Mouse (Mus musculus): ENCODE measurements around the gene Hnf1b.

The Hnf1b gene

DNA sequence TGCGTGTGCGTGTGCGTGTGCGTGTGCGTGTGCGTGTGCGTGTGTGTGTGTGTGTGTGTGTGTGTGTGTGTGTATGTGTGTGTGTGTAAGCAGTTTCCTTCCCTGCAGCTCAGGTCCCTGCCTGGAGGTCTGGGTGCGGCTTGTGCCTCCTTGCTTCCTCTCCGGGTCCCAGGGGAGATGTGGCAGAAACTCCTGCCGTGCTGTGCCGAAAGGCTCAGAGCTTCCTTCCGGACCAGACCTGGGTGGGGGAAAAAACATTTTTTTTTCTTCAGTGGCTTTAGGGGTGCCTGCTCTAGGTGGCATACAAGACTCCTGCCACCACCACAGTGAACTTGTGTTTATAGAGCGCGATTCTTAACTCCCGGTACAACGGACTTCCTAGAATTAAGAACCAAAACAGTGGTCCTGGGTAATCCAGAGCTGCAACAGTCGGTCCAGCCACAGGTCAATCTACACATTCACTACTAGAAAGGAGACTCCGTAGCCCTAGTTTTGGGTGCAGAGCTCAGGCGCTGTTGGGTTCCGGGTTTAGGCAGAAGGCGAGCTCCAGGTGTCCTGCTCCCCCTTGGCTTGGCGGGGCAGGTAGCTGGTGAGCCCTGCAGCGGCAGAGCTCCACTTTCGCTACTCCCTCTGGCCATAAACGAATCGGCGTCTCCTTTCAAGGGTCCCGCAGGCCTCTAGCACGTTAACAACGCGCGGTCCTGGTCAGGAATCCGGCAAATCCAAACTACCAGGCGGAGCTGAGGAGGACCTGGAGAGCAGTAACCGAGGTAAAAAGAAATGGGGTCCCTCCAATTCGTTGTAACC is at the start of gene Hnf1b:
Gene Hnf1b, plus strand, starts transcription at position 535 of the 807 bp plus-strand sequence.
- DNase-seq: peak; percentile 10 to 17

DNA sequence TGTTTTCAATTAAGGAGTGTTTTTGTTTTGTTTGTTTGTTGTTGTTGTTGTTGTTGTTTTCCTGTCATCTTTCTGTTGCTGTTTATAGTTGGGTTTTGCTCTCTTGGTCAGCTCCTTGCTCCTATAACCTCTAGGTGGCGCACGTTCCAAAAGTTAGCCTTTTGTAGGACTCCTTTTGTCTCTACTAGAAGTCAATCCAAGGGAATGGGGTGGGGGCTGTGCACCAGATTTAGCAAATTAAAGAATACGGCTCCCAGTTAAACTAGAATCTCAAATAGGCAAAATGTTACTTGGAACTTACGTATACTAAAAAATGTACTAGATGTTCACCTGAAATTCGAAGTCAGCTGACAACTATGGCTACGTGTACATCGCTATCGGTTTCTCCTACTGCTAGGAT is 47.7 kb upstream of the Hnf1b start:
- DNase-seq: peak; percentile 52 to 66

DNA sequence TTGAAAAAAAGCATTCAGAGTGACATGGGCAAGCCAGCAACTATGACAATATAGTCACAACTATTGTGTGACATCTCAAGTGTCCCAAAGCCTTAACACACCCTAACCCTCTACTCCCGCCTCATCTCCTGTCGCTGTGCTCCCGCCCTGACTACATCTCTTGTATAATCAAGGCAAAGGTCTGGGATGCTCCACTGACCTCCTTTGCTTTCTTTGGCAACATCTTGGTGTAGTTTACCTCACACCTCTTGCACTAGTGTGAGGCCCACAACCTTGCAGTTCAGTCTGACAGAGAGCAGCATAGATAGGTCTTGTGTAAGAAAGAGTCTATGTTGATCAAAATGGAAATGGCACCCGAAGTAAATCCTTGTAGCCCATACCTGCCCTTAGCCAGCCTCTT is 47.3 kb upstream of the Hnf1b start:
- no peak for DNase-seq

DNA sequence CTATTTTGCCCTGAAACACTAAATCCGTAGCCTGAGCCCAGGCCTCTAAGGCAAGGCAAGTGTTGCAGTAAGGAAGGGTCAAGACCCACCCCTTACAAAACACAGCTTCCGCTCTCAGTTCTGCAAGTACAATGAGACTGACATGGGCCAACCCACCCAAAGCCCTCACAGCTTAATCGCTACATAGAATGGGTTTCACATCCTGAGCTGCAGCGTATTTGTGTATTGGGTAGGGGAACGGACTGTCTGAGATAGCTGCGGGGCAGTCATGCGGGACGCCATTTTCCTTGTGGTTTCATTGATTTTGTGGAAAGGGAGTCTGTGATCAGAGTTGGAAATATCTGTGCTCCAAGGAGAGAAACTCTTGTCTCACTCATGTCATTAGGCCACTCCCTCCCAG is 39.4 kb upstream of the Hnf1b start:
- no peak for DNase-seq

DNA sequence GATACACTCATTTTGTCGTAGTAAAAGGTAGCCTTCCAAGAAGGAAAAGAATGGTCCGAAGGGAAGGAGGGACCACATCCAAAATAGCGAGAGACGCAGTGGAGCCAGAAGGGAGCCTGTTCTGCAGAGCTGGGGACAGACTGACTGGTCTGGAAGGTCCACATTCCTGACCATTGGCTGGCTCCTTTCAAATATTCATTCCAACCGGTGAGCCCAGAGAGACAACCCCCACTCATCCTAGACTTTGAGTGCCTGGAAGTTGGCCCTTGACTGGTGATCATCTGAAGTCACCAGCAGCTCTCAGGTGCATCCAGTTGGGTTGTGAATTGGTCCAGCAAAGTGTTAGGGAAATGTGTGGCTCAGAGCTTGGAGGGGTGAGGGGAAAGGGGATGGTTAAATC is 34.7 kb upstream of the Hnf1b start:
- no peak for DNase-seq

DNA sequence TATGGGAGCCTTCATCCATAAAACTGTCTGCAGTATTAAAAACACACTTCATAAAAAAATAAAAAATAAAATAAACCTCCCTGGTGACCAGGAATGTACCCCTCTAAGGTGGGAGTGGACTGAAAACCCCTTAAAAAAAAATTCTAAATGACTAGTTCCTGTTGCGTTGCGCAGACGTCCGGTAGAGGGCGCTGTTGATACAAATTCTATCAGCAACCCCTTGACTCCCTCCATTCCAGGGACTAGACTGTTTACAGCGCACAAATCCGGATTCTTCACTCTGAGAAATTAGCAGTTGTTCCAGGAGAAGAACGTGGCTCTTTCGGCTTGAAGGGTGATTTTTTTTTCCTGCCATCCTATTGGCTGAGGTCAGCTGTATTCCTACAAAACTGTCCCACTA is 34.2 kb upstream of the Hnf1b start:
- DNase-seq: peak; percentile 61 to 79

DNA sequence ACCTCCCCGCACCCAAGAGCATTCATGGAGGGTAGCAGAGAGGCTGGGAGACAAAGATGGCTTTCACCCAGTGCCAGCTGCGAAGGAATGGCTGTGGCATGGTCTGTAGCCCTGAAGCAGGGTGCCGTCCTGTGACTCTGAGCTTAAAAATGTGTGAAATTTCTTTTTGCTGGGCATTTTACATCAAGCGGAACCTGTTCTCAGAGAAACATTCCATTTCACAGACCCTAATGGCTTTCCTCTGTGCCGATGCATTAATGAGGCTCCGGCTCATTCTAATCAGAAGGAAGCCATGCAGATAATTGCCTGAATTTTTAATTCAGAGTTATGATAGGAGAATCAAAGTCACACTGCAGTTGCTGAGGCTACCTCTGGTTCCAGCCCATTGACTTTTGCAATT is 32.8 kb upstream of the Hnf1b start:
- no peak for DNase-seq

DNA sequence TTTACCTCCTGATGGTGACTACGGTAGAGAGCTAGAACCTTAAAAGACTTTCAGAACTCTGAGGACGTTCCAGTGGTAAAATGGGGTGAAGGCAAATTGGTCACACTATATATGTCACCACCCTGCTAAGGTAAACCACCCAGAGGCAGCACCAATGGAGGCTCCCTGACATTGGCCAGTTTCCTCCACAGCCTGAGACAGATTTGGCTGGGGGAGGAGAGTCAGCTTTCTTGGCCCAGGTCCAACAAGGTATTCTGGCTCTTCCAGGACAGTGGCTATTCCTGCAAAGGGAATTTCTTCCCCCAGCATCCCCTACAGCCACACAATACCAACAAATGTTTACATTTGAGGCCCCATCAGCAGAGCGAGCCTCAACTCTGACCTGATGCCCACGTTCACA is 31.9 kb upstream of the Hnf1b start:
- DNase-seq: peak; percentile 28 to 40

DNA sequence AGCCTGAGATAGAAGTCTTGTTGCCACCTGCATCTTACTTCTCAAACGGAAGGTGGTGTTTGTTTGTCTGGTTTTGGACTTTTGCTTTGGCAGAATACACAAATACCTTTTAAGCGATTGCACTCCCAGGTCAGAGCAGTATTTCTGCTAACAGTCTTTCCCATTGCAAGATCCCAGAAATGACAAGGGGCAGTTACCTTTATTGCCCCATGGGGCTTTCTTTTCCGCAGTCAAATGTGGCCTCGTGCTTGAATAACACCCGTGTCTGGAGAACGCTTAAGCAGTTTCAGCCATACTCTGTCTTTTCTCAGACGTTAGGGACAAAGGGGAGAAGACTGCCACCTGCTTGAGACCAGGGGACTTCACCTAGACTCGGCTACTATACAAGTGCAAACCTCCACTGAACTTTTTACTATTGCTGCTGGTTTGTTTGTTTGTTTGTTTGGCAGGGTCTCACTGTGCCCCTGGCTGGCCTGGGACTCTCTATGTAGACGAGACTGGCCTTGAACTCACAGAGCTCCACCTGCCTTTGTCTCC is 31.2 kb upstream of the Hnf1b start:
- no peak for DNase-seq

DNA sequence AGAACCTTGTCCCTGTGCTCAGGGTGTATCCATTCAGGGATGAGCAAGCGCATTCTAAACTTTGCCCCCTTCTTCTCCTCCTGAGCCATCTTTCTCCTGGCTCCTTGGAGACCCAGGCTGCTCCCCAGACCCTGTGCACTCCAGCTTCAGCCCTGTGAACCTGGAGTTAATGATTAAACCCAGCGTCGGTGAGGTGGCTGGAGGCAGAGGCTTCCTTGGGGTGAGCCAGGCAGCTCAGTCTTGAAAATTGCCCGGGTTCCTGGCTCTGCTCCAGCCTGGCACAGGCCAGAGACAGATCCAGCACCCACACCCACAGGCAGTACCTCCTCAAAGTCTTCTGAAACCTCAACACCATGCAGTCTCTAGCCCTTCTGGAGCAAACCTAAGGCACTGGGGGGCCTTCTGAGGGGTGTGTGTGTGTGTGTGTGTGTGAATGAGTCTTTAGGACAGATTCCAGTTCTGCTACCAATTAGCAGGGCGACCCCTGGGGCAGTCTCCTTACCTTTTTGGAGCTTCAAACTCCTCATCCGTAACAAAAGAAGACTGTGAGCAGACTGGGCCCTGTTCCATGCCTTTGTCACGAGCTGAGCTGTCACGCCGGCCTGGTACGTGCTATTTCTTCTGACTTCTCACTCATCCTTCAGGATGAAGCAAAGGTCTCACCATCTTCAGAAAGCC is 29.9 kb upstream of the Hnf1b start:
- peak in 1 of 2 experiments; percentile 32 for DNase-seq

DNA sequence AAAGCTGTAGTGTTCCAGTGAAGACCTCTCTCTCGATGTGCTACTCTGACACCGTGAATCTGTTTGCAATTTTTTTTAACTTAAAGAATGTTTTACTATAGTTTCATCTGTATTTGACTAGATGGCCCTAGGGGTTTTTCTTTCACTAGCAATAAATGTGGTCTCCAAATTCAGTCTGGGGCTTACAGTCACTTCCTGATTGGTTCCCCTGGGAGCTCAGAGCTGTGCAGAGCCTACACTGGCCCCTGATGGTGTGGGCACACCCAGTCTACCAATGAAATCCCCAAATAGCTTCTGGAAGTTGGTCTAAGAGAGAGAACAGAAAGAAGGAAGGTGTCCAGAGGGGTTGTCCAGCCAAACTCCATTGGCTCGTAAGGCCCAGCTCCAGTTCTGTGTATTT is 23.7 kb upstream of the Hnf1b start:
- DNase-seq: no peak

DNA sequence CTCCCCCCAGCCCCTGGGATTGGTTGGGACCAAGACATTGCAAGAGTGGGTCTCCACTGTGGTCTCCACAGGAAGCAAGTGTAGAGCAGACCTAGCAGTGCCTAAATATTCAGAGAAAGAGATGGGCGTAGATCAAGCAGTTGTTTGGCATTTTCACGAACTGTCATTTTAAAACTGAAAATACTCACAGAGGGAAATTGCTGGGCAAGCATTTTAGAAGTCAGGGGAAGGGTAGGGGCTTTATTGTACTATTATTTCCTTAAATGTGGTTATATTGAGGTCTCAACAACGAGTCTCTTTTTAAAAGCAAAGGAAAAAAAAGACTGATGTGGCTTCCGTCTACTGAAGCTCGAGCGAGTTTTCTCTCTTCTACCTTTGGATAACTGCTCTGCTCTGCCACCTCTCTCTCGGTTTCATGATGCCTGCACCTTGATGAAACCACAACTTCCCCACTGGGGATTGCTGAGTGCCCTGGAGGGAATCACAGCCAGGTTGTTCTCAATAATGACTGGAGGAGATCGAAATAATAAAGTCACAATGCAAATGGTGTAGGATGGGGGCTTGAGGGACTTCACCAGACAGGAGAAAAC is 21.2 kb upstream of the Hnf1b start:
- DNase-seq: no peak

DNA sequence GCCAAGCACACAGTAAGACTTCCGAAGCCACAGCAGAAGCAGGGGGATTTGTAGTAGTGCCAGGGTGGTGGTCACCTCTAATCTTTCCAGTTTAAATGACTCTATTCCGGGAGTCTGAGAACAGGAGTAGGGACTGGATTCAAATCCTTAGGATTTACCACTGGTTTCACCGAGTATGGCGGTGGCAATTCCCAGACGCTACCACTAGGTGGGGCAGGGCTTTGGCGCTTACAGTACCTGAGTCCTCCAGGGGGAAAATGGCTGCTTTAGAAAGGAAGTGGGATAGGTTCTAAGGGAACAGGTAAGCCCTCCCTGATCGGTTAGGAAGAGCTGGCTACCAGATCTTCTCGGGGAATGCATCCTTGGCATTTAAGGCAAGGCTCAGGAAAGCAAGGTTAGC is 17.5 kb upstream of the Hnf1b start:
- peak; percentile 36 to 54 for DNase-seq

DNA sequence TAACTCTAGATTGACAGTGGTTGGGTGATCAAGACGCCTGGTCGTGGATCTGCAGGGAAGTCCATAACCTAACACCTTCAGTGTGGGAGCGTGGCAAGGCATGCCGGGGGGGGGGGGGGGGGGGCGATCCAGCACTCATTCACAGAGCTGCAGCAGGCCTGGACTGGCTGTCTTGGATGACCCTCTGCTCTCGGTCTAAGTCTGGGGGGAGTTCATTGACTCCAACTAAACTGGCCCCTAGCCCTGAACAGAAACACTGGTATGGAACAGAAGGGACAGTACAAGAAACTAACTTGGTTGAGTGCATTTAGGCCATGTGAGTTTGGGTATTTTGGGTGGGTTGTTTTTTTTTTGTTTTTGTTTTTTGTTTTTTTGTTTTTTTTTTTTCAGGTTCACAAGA is 16.3 kb upstream of the Hnf1b start:
- no peak for DNase-seq

DNA sequence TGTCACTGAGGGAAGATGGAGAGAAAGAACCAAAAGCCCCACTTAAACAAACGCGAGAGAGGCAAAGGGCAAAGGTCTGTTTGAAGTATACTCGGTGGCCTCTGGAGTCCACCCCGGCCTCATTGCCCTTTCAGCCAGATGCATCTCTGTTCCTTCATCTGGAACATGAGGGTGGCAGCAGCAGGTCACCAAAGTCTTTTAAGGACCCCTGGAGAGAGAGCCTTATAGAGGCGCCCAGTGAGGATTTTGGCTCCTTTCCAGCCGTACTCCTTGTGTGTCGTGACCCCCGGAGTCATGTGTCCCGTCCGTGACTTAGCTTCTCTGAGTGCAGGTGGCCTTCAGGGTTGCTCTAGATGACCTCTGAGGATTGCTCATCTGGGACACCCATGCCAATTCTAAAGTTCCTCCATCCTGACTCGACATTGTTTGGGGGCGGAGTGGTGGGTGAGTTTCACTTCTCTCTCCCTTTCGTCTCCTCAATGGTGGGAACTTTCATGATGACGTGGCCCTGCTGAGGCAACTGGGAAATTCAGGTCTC is 15.8 kb upstream of the Hnf1b start:
- DNase-seq: no peak

DNA sequence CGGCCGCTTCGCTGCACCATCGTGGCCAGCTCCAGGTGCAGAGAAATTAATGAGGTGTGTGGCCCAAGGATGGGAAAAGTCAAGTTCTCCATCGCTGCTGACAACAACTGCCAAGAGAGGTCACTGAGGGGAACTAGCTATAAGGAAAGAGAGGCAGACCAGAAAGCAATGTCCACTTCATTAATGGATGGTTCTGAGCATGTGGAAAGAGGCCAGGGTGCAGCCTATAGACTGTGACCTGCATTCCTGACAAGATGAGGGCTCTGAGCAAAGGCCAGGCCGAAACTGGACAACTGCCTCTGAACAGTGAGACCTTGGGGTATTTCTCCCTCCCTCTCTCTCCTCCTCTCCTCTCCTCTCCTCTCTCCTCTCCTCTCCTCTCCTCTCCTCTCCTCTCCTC is 10.4 kb upstream of the Hnf1b start:
- DNase-seq: no peak

DNA sequence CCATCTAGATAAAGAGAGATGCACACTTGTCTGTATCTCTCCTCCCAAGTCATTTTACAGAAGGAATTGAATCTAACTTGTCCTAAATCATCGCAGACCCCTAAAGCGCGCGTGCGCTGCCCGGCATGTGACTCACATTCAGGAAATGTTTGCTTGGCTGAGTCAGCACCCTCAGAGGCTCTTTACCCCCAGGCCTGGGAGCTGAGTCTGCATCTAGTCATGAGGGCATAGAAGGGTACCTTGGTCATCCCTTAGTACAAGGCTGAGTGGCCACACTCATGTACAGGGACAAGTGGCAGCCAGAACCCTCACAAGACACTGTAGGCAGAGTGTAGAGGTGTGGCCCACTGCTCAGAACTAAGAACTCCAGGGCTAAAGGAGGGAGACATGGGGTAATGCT is 6.3 kb upstream of the Hnf1b start:
- no peak for DNase-seq

DNA sequence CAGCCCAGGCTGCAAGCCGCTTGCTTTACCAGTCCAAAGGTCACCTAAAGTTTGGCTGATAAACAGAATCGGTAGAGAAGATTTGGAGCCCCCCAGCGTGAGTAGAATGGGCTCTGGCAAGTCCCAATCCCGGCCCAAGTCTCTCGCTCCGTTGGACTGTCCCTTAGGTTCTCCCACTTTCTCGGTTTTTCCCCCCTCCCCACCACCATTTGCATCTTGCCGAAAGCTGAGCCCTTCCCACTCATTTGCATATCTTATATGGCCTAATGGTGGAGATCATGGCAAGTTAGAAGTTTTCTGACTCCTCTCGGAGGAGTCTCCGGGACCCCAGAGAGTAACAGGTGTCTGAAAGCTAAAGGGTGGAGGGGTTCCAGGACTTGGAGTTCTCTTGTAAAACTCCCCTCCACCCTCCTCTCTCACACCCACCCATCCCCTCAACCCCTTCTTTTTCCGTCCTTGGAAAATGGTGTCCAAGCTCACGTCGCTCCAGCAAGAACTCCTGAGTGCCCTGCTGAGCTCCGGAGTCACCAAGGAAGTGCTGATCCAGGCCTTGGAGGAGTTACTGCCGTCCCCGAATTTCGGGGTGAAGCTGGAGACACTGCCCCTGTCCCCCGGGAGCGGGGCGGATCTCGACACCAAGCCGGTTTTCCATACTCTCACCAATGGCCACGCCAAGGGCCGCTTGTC is 866 bp downstream of the Hnf1b start:
- no peak for DNase-seq

DNA sequence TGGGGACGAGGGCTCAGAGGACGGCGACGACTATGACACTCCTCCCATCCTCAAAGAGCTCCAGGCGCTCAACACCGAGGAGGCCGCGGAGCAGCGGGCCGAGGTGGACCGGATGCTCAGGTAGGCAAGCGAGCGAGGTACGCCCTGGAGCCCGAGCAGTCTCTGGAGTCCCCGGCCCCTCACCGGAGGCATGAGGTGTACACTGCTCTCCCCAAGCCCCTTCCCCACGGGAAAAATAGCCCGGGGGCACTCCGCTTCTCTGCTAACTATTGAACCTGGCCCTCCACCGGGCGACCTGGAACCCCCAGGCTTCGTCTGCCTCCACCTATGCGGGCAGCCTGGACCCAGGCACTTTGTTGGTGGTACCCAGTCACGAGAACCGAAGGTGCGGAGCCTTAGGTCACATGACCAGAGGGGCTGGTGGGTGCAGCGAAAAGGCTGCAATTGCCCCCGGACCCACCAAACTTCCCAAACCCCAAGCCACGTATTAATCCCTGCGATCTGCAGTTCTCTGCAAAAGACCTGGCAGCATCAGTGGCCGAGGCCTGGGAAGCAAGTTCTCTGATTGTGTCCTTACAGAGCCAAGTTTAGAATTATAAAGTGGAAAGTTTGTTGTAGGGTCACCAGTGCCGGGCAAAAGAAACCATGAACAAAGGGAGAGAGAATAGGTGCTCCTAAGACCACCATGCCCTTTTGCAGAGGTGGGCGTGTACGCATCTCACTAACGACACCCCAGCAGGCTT is 1.6 kb downstream of the Hnf1b start:
- DNase-seq: peak in 1 of 2 experiments; percentile 5

DNA sequence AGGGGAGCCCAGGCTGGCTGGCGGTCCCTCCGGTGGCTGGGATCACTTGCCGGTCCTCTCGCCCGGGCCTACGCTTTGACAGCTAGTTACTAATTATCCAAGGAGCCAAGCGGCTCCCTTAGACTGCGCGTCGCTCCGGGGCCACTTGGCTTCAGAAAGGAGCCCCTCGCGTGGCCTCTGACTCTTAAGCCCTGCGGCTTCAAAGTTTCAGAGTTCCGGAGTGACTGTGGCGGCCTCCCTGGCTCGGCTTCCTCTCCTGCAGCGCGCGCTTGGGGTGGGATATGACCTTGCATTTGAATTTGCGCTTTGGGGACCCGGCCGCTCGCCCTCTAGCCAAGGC is 2.1 kb downstream of the Hnf1b start:
- DNase-seq: peak in 1 of 2 experiments; percentile 13

DNA sequence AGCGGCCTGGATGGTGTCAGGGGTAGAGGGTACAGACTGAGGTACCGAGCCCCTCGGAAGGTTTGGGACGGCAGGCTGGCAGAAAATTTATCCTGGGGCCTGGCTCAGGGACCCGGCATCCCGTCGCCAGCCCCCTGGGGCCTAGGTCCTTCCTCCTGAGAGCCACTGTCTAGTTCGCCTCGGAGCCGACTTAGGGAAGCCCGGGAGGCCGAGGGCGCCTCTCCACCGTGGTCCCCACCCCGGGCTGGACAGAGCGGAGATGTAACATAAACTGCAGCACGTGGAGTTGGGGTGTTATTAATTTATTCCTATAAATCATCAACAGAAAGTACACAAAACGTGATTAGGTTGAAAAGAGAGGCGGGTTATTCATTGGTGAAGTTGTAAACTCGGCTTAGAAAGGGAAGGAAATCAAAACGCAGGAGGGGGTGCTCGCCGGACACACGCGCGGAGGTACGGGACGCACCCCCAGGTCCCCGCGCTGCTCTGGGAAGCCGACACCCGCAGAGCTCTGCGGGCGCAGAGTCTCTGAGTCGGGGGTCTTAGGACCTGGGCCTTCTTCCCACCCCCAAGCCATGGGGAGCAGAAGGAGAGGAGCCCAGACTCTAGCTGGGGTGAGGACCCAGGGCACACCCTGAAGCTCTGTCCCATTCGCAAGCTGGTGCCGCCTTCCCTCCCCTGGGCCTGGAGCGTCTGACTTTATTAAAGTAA is 2.8 kb downstream of the Hnf1b start:
- peak; percentile 9 to 13 for DNase-seq

Measured in cerebellum, postnatal 14 days (tissue).